Mouse (Mus musculus) heart, embryonic 14.5 days (tissue): Measurements from ENCODE around the gene Usp35. TPM values are rescaled to one million over a fixed set of nuclear protein-coding genes. Genes with fewer than 3 reads are reported as not detected.

Experiments
- ATAC-seq: fragments of 200-750 bp; cut with Nextera tagmentation; 2 replicates; pipeline ENCODE4 v1.8.0; 2017; ENCODE audit warnings: low read depth, moderate TSS enrichment; ENCODE audit not compliant: insufficient number of reproducible peaks, insufficient read depth, low FRiP score
- H3K27ac ChIP-seq, 2 experiments: fragments of 200-500 bp in 1 of 2; fragments of 300-500 bp in 1 of 2; sonication (generic) in 1 of 2; replicated peaks in 1 of 2; 2 replicates each; pipeline ENCODE4 v1.5.1; 2012 to 2014; ENCODE audit warnings: low read depth in 2 of 2, low read length in 2 of 2, control low read depth in 1 of 2, mild to moderate bottlenecking in 1 of 2, mixed read lengths in 1 of 2; ENCODE audit not compliant: control insufficient read depth in 1 of 2, insufficient read depth in 1 of 2
- H3K27me3 ChIP-seq: fragments of 300-500 bp; sonication (generic); 2 replicates; pipeline ENCODE4 v1.6.1; 2014; ENCODE audit warnings: mild to moderate bottlenecking, low read length, control low read depth; ENCODE audit not compliant: control insufficient read depth, insufficient read depth
- H3K36me3 ChIP-seq: fragments of 300-500 bp; sonication (generic); 2 replicates; pipeline ENCODE4 v1.6.1; 2014; ENCODE audit warnings: mild to moderate bottlenecking, control low read depth, low read length, mixed read lengths; ENCODE audit not compliant: control insufficient read depth, insufficient read depth
- H3K4me1 ChIP-seq, 2 experiments: fragments of 200-500 bp in 1 of 2; fragments of 300-500 bp in 1 of 2; sonication (generic) in 1 of 2; 2 replicates each; pipeline ENCODE4 v1.6.1; 2012 to 2014; ENCODE audit warnings: low read length in 2 of 2, control low read depth in 1 of 2, mixed read lengths in 1 of 2; ENCODE audit not compliant: control insufficient read depth in 2 of 2, insufficient read depth in 2 of 2
- H3K4me2 ChIP-seq: fragments of 300-500 bp; sonication (generic); 2 replicates; pipeline ENCODE4 v1.6.1; 2014; ENCODE audit warnings: mild to moderate bottlenecking, low read length
- H3K4me3 ChIP-seq, 2 experiments: fragments of 200-500 bp in 1 of 2; fragments of 300-500 bp in 1 of 2; sonication (generic) in 1 of 2; 2 replicates each; pipeline ENCODE4 v1.5.1; 2012 to 2014; ENCODE audit warnings: low read length in 2 of 2, mild to moderate bottlenecking in 2 of 2, control low read depth in 1 of 2, low read depth in 1 of 2, moderate library complexity in 1 of 2; ENCODE audit not compliant: control insufficient read depth in 1 of 2, insufficient read depth in 1 of 2
- H3K9ac ChIP-seq: fragments of 300-500 bp; sonication (generic); 2 replicates; pipeline ENCODE4 v1.6.1; 2014; ENCODE audit warnings: mild to moderate bottlenecking, low read length
- H3K9me3 ChIP-seq: fragments of 300-500 bp; sonication (generic); 2 replicates; pipeline ENCODE4 v1.6.1; 2016; ENCODE audit warnings: low read length, control low read depth; ENCODE audit not compliant: control insufficient read depth
- WGBS: fragments of 180-500 bp; shearing (Covaris S2); extraction: QIAGEN DNeasy Blood & Tissue Kit; methylation state at CpG from one replicate; pipeline ENCODE4 v1.1.7; 2014; 5-methylcytosine and 5-hydroxymethylcytosine counted together
- polyA plus RNA-seq: library from polyadenylated mRNA; unstranded; fragments of >200 nt; fragmentation: Nextera tagmentation; extraction: Ambion mirVana; gene quantifications from 2 replicates; pipeline ENCODE4 v1.2.1, GENCODE M21; 2014

Gene Usp35
- polyA plus RNA-seq, 1 experiment from 2014 or later: 1.6 TPM

GRCm38 (mm10) chr7:97346822-97347166 is 15.0 kb upstream of the Usp35 start:
- no peaks in the 10 kb centered on the region for H3K9me3 ChIP-seq
- no peak overlapping the region for H3K4me2 ChIP-seq
- H3K36me3 ChIP-seq: peaks cover 10% of the 10 kb centered on the region; the same call in 1 of the 2 replicates
- H3K27ac ChIP-seq: no peak overlapping the region
- H3K4me3 ChIP-seq: no peak overlapping the region
- H3K9ac ChIP-seq: no peak overlapping the region
- peaks cover 0 to 4% of the 10 kb centered on the region in 2 experiments; a peak in 2 of 4 replicates for H3K4me1 ChIP-seq
- H3K27me3 ChIP-seq: no peaks in the 10 kb centered on the region
- no peak for ATAC-seq
- WGBS: 80% methylated on average over 3 of the region's 4 CpGs

- Histone ChIP-seq H3K27me3 (no peaks in the 10 kb centered on the region), H3K27ac (no peak overlapping the region), H3K4me3 (no peak overlapping the region), H3K36me3 (peaks cover 10% of the 10 kb centered on the region; the same call in 1 of the 2 replicates), H3K4me1 (peaks cover 0 to 7% of the 10 kb centered on the region in 2 experiments; a peak in 2 of 4 replicates), H3K9ac (no peak overlapping the region), H3K4me2 (no peak overlapping the region), H3K9me3 (no peaks in the 10 kb centered on the region)
- 74% methylated on average over 9 of the region's 9 CpGs for WGBS
- no peak for ATAC-seq
Observed at GRCm38 (mm10) chr7:97346111-97346821, 14.4 kb upstream of the Usp35 start.

GRCm38 (mm10) chr7:97345229-97345871 is 13.5 kb upstream of the Usp35 start:
- Histone ChIP-seq H3K9ac (no peak overlapping the region), H3K4me2 (no peak overlapping the region), H3K27ac (no peak overlapping the region), H3K36me3 (peaks cover 10% of the 10 kb centered on the region; the same call in 1 of the 2 replicates), H3K4me1 (peaks cover 0 to 7% of the 10 kb centered on the region in 2 experiments; a peak in 2 of 4 replicates), H3K4me3 (no peak overlapping the region), H3K9me3 (no peaks in the 10 kb centered on the region), H3K27me3 (no peaks in the 10 kb centered on the region)
- 52% methylated on average over 10 of the region's 10 CpGs for WGBS
- no peak for ATAC-seq

- ATAC-seq: no peak
- WGBS: 62% methylated on average over 2 of the region's 2 CpGs
Observed at GRCm38 (mm10) chr7:97344655-97345054, 12.8 kb upstream of the Usp35 start.

GRCm38 (mm10) chr7:97342961-97343360 is 11.1 kb upstream of the Usp35 start:
- Histone ChIP-seq H3K9me3 (no peaks in the 10 kb centered on the region), H3K4me3 (no peak overlapping the region), H3K9ac (no peak overlapping the region), H3K4me2 (no peak overlapping the region), H3K4me1 (peaks cover 6 to 10% of the 10 kb centered on the region in 2 experiments), H3K27ac (no peak overlapping the region), H3K36me3 (peaks cover 4% of the 10 kb centered on the region; the same call in 1 of the 2 replicates), H3K27me3 (no peaks in the 10 kb centered on the region)
- 13% methylated on average over 2 of the region's 2 CpGs for WGBS
- ATAC-seq: no peak

More at GRCm38 (mm10) chr7:97344655-97345054, 12.8 kb upstream of the Usp35 start:
- H3K36me3 ChIP-seq: peaks cover 10% of the 10 kb centered on the region; the same call in 1 of the 2 replicates
- H3K27me3 ChIP-seq: no peaks in the 10 kb centered on the region
- H3K4me2 ChIP-seq: no peak overlapping the region
- no peaks in the 10 kb centered on the region for H3K9me3 ChIP-seq
- no peak overlapping the region for H3K4me3 ChIP-seq
- no peak overlapping the region for H3K27ac ChIP-seq
- H3K4me1 ChIP-seq: peaks cover 0 to 7% of the 10 kb centered on the region in 2 experiments; a peak in 2 of 4 replicates
- no peak overlapping the region for H3K9ac ChIP-seq

- no peaks in the 10 kb centered on the region for H3K9me3 ChIP-seq
- peaks cover 9 to 10% of the 10 kb centered on the region in 2 experiments for H3K4me1 ChIP-seq
- no peaks in the 10 kb centered on the region for H3K27me3 ChIP-seq
- no peak overlapping the region for H3K4me3 ChIP-seq
- no peak for ATAC-seq
- no peaks in the 10 kb centered on the region for H3K36me3 ChIP-seq
- WGBS: 43% methylated on average over 18 of the region's 18 CpGs
- no peak overlapping the region for H3K27ac ChIP-seq
- no peak overlapping the region for H3K9ac ChIP-seq
- H3K4me2 ChIP-seq: no peak overlapping the region
Observed at GRCm38 (mm10) chr7:97340907-97341849, 9.4 kb upstream of the Usp35 start.

GRCm38 (mm10) chr7:97339623-97340022 is 7.8 kb upstream of the Usp35 start:
- no peak overlapping the region for H3K4me3 ChIP-seq
- no peaks in the 10 kb centered on the region for H3K9me3 ChIP-seq
- no peaks in the 10 kb centered on the region for H3K36me3 ChIP-seq
- no peak for ATAC-seq
- H3K4me1 ChIP-seq: peaks cover 9 to 10% of the 10 kb centered on the region in 2 experiments
- no peaks in the 10 kb centered on the region for H3K27me3 ChIP-seq
- 91% methylated on average over 7 of the region's 7 CpGs for WGBS
- H3K4me2 ChIP-seq: no peak overlapping the region
- no peak overlapping the region for H3K27ac ChIP-seq
- H3K9ac ChIP-seq: no peak overlapping the region
